Mouse (Mus musculus) heart, adult 8-10 months (tissue): ENCODE results near the gene Igfbp2. TPM values are rescaled to one million over a fixed set of nuclear protein-coding genes. Genes with fewer than 3 reads are reported as not detected.

ENCODE experiments used
- DNase-seq: peaks from one replicate; pipeline ENCODE4 v3.0.0; 2022; ENCODE audit warnings: low spot score
- total RNA-seq, 4 experiments: library from RNA; stranded (reverse); gene quantifications; 2 replicates each; pipeline ENCODE4 v1.2.4; 2022

Gene Igfbp2
- total RNA-seq, 4 experiments from 2014 or later = 0.27 to 0.66 (median 0.31) TPM; not detected in 1

GRCm38 (mm10) chr1:72853759-72854158 is 29.5 kb downstream of the Igfbp2 start:
- DNase-seq = no peak

GRCm38 (mm10) chr1:72854337-72855237 is 30.3 kb downstream of the Igfbp2 start:
- no peak for DNase-seq

DNA sequence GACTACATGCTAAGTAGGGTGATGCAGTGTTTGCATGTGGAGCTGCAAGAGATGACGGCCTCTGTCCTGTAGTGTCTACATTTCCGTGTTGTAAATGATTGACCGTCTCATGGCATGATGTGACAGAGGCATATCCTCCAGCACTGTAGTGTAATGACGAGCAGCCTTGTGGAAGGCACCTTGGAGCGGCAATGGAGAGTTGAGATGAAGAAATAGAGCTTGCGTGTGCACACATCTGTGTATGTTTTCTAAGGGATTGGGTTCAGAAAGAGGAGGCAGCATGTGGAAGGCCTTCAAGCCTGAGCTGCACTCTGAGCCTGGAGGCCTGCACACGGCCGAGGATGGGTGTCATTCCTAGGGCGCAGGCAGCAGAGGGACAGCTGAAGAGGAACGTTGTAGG is 31.4 kb downstream of the Igfbp2 start:
- no peak for DNase-seq

- no peak for DNase-seq
These were observed 32.1 kb downstream of the Igfbp2 start for GRCm38 (mm10) chr1:72856209-72856909.

GRCm38 (mm10) chr1:72857142-72857541 is 32.8 kb downstream of the Igfbp2 start:
- DNase-seq = no peak

DNA sequence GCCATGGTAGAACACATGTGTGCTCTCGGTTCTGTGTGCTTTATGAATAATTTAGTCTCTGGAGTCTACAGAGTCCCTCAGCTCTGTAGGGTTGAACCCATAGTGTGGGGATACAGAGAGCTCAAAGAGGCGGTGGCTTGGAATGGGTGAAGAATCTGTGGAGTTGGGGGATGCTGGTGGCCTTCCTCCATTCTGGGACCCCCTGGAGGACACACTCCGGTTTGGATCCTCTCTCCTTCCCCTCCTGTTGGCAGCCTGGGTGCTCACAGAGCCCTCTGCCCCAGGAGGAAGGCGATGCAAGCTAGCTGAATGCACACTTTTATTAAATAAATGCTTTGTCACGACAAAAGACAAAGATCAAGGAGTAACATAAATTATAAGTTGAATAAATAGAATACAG is 33.3 kb downstream of the Igfbp2 start:
- no peak for DNase-seq

GRCm38 (mm10) chr1:72858286-72858685 is 34.0 kb downstream of the Igfbp2 start:
- no peak for DNase-seq

DNA sequence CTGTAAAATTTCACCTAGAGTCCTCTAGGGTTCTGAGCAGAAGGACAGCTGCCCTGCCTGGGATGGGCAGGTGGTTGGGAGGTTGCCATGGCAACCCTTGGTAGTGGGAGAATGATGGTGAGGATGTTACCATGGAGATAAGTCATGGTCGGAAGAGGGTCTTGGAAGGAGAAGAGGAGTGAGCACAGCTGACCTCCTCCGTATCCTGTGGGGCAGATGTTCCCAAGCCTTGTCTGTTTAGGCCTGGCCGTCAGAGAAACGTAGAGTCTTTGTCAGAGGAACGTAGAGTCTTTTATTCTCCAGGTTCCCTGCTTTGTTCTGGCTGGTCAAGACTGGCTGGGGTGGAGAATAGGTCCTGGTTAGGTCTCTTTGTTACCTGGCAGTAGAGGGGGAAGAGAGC is 34.6 kb downstream of the Igfbp2 start:
- DNase-seq = no peak

- no peak for DNase-seq
These were observed 35.7 kb downstream of the Igfbp2 start for GRCm38 (mm10) chr1:72859963-72860362.

DNA sequence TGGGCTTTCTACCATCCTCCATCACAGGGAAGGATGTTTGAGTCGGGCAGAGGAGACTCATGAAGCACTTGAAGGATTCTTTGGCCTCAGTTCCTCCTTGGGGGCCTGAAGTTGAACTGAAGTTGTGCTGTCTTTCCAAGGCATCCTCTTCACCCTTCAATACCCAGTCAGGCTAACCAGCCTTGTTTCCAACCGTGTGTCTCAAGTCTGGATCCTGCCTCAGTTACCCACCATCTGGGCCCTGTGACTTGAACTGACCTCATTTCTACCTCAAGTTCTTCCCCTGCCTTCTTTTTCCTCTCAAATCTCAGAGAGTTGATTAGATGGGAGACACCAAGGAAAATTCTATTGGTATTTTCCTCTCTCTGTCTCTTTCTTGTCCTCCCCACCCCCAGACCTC is 36.2 kb downstream of the Igfbp2 start:
- no peak for DNase-seq

DNA sequence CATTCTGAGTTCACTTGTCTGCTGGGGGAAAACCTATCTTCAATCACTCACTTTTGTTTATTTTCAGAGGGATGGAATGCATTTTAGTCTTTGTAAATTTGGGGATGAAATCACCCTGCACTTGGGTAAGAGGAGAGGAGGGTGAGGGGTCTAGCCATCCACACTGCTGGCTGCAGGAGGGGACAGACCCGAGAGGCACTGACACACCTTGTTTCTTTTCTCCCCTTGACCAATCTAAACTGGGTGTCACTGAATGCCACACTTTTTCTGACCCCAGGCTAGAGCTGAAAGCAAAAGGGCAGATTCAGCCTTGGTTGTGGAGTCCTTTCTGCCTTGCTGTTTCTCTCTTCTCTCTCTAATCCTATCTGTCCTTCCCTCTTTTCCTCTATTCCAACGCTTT is 37.4 kb downstream of the Igfbp2 start:
- DNase-seq = no peak

GRCm38 (mm10) chr1:72862248-72862647 is 37.9 kb downstream of the Igfbp2 start:
- no peak for DNase-seq

- DNase-seq = no peak
These were observed 39.4 kb downstream of the Igfbp2 start for GRCm38 (mm10) chr1:72863692-72864091.

GRCm38 (mm10) chr1:72864272-72864671 is 40.0 kb downstream of the Igfbp2 start:
- no peak for DNase-seq

DNA sequence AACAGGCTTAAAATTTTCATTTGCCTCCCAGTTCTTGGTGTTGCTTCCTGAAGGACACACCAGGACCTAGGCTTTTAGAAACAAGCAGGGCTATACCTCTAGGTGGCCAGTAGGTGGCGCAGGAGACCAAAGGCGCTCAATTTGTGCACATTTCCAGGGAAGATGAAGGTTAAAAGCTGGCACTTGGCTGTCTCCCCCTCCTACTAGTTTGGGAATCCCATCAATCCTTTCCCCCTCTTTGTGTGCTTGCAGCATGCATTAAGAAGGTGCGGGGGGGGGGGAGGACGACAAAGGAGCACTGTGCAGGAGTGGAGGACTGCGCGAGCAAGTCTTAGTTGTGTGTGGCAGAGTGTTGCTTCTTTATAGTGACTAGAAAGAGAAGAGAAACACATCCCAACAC is 41.6 kb downstream of the Igfbp2 start:
- peak; percentile 62 for DNase-seq

DNA sequence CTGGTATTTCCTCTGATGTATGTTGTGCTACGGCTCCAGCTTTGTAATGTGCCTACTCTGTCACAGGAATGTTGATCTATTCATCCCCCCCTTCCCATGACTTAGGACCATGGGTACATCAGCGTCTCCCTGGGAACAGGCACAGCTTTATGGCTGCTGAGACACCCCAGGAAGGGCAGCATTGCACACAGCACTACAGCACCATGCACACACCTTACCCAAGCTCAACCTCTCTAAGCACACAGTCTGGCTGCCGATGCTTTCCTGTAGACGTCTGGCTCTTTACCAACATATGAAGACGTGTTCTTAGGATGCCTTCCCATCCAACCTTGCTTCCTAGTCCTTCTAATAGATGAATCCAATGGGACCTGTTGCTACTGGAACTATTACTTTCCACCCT is 42.1 kb downstream of the Igfbp2 start:
- DNase-seq = no peak

DNA sequence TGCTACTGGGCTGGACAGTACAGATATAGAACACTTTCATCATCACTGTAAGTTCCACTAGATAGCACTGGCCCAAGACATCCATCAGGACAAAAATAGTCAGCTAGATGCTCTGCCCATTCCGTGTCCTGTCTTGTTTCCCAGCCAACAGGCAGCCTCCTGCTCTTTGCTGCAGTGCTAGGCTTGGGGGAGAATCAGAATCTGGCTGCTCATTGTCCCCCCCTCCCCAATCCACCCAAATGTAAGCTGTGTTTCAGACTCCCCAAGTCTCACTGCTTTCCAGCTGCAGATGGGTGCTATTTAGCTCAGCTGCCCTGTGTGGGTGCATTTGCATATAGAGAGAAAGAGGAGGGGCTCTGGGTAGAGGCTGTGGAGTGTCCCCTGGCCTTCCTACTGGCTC is 43.0 kb downstream of the Igfbp2 start:
- DNase-seq = no peak

DNA sequence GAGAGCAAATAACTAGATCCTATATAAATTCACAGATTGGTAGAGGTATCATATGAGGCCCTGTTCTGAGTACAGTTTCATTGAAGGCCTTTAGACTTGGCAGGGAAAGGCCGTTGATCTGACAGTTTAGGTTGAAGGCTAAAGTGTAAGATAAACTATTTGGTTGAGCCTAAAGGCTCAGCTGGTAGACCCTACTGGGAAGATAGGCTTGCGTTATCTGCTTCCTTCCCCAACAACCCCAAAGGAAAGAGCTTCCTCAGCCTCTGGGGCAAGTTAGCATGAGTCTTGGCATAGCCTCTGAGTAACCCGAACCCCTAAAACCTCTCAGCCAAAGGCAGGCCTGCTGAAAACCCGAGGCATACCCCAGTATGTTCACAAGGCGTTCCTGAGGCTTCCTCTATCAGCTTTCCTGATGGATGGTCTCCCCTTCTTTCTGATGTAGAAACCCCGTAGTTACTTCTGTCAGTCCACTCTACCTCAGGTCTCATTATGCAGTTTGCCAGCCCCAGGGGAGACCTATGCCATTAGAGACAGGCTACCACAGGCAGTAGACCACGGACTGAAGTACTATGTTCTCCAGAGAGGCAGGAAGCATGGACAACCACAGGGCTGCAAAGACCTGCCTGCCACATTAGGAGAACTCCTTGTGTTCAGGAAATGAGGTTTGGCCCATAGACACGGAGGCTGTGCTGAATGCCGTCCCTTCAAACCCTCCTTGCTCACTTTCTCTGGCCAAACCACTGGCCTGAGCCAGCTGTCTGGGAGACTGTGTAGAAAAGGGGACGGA is 44.3 kb downstream of the Igfbp2 start:
- no peak for DNase-seq

GRCm38 (mm10) chr1:72869275-72869674 is 45.0 kb downstream of the Igfbp2 start:
- DNase-seq = no peak

DNA sequence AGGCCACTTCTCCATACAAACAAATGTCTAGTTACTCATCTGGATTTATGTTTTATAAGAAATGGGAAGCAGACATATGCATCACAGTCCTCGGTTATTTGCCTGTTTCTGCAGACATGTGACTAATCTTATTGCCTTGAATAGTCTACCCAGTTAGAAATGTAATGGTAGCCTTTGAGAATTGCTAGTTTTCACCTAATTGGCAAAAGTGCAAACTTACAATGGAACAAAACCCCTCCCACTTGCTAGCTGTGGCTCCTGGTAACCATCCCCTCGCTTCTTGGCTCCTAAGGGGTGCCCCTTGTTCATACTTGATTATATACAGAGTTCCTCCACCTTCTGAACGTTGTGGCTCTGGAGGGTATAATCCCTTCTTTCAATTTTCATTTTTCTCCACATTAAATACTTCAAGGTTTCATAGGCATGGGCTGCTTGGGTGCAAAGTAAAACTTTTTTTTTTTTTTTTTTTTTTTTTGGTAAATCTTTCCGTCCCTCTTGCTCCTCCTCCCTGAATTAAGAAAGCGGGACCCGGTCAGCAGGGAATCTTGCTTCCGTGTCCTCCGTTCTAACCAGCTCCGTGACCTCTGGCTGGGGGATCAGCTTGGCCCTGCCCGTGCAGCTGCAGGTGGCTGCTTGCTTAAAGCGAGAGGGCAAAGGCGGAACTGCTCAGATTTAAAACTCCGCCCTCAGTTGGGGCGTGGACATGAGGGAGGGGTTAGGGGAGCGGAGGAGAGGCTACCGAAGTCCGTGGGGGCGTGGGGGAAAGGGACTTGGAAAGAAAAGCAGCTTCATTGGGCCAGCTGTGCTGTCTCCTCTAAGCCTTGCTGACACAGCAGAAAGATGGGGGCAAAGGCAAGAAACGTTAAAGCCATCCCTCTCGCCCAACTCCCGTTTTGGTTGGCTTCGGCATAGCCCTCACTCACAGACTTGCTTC is 45.6 kb downstream of the Igfbp2 start:
- DNase-seq = peak; percentile 59
